Mouse (Mus musculus): ENCODE data around the gene Gm8914.
"Not testable (repeated sequence)": the region's sequence is repeated elsewhere in the genome, so short reads cannot be mapped to it uniquely, and the experiment has no call there.

Gm8914 gene

GRCm38 (mm10) chrX:91479826-91480225 is at the start of gene Gm8914:
Gm8914 (plus strand) TSS chrX:91480126.
- in situ Hi-C loops (cut with MboI; ENCODE audit: low pct_unique_long_range_greater_than_20kb in 1 of 2, low sequenced_read_pairs in 2 of 2, unreplicated experiment in 1 of 2) = not testable (repeated sequence)

All from mouse embryonic stem cell (cell line).